8 mouse cellular contexts compared by ENCODE assay signal in genomic region chrX:111463565-111464093, GRCm38 (mm10).
DNase-seq lines count a peak whose midpoint lies in the region; ATAC-seq lines count a peak whose summit lies in the region.

No protein-coding gene starts in this region.

- no peaks in the 10 kb centered on the region for H3K27me3 ChIP-seq in lung, embryonic 16.5 days (ENCODE audit: control insufficient read depth, insufficient read depth, low read depth, low read length)
- no peaks in the 10 kb centered on the region for H3K27me3 ChIP-seq in limb, embryonic 10.5 days (ENCODE audit: low read depth, poor library complexity, severe bottlenecking)
- no peaks in the 10 kb centered on the region for H3K27me3 ChIP-seq in neural tube, embryonic 15.5 days (replicated peaks)

- WGBS in lung, embryonic 16.5 days: 17% methylated on average over 12 of the region's 12 CpGs
- 29% methylated on average over 12 of the region's 12 CpGs for WGBS in limb, embryonic 10.5 days
- 20% methylated on average over 12 of the region's 12 CpGs for WGBS in neural tube, embryonic 15.5 days

- H3K9me3 ChIP-seq in lung, embryonic 16.5 days (ENCODE audit: control insufficient read depth, low read length): no peaks in the 10 kb centered on the region
- no peaks in the 10 kb centered on the region for H3K9me3 ChIP-seq in limb, embryonic 10.5 days (replicated peaks)
- H3K9me3 ChIP-seq in neural tube, embryonic 15.5 days (replicated peaks): no peaks in the 10 kb centered on the region

- H3K4me3 ChIP-seq in lung, embryonic 16.5 days (ENCODE audit: low read length): peak overlapping the region; percentile 56
- peak overlapping the region; percentile 65 for H3K4me3 ChIP-seq in limb, embryonic 10.5 days
- H3K4me3 ChIP-seq in neural tube, embryonic 15.5 days (replicated peaks): peak overlapping the region; percentile 62

- ATAC-seq in lung, embryonic 16.5 days (ENCODE audit: low read depth): no peak
- peak; percentile 33 for ATAC-seq in neural tube, embryonic 15.5 days (ENCODE audit: low FRiP score)

- no peaks in the 10 kb centered on the region for H3K4me1 ChIP-seq in lung, embryonic 16.5 days (replicated peaks; ENCODE audit: control insufficient read depth, insufficient read depth, low read length)
- H3K4me1 ChIP-seq in limb, embryonic 10.5 days: no peaks in the 10 kb centered on the region
- H3K4me1 ChIP-seq in neural tube, embryonic 15.5 days: no peaks in the 10 kb centered on the region

- peak; percentile 0 for DNase-seq in adrenal gland, adult 8-10 months
- no peak for DNase-seq in adrenal gland, adult 2 months
- DNase-seq in lung, postnatal 10 days: no peak
- DNase-seq in limb, embryonic 10.5 days (ENCODE audit: low spot score): no peak
- DNase-seq in right cerebral cortex, postnatal 36 days (ENCODE audit: low spot score in 2 of 2): no peak
- no peak for DNase-seq in adrenal gland, postnatal 4 days (ENCODE audit: low spot score in 2 of 2)

- no peaks in the 10 kb centered on the region for H3K36me3 ChIP-seq in lung, embryonic 16.5 days (ENCODE audit: control insufficient read depth, insufficient read depth, low read length)
- no peaks in the 10 kb centered on the region for H3K36me3 ChIP-seq in limb, embryonic 10.5 days
- H3K36me3 ChIP-seq in neural tube, embryonic 15.5 days: no peaks in the 10 kb centered on the region

- H3K27ac ChIP-seq in lung, embryonic 16.5 days (ENCODE audit: low read length): no peak overlapping the region
- H3K27ac ChIP-seq in limb, embryonic 10.5 days: peak overlapping the region; percentile 92
- peak overlapping the region; percentile 81; the same call in 1 of the 2 replicates for H3K27ac ChIP-seq in neural tube, embryonic 15.5 days (replicated peaks)

- H3K4me2 ChIP-seq in lung, embryonic 16.5 days (ENCODE audit: low read depth, low read length): peak overlapping the region; percentile 62
- peak overlapping the region; percentile 59 for H3K4me2 ChIP-seq in neural tube, embryonic 15.5 days

- peak overlapping the region; percentile 68 for H3K9ac ChIP-seq in lung, embryonic 16.5 days (ENCODE audit: low read length)
- H3K9ac ChIP-seq in neural tube, embryonic 15.5 days (replicated peaks): peak overlapping the region; percentile 47; the same call in 1 of the 2 replicates
